Mouse (Mus musculus): Measurements from ENCODE around the gene Tbl3.
A peak's percentile ranks its signal among the peaks of the same experiment; 100 is the strongest.
"Not testable (repeated sequence)": the region's sequence is repeated elsewhere in the genome, so short reads cannot be mapped to it uniquely, and the experiment has no call there.

Tbl3 gene

DNA sequence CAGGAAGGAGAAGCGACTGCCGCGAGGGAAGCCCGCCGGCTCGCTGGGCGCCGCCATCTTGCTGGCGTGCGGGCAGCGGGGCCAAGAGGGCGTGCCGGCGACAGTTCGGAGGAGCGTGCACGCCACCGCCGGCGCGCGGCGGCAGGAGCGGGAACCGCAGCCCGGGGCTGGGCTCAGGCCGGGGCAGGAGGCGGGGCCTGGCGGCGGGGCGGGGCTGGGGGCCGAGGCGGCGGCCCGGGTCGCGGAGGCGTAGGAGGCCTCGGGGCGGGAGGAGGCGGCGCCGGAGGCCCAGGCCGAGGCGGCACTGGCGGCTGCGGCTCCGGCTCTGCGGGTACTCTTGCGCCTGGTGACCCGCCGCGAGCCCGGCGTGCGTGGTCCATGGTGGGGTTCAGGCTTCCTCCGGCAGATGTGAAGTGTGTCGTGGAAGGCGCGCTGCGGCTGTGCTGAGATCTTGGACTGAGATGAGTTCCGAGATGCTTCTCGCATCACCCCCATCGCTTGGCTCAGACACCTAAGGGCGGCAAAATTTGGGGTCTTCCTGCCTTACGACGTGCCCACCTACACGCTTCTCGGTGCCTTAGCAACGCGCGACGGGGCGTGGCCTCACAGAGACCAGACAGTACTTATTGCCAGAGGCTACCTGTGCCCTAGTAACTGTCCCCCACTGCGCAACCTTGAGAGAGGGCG lies 11.3 kb downstream of the Tbl3 start, which contains the start of the genes Gfer and Noxo1:
Gene Gfer, minus strand, starts transcription at position 146 of the 687 bp plus-strand sequence.
Gene Noxo1, plus strand, starts transcription at position 224 of the 687 bp plus-strand sequence.
- DNase-seq (ENCODE audit: low spot score in 2 of 2), result peak; percentile 82 to 90

GRCm38 (mm10) chr17:24695326-24696010 lies 12.0 kb downstream of the Tbl3 start:
- DNase-seq (ENCODE audit: low spot score in 2 of 2), result no peak

DNA sequence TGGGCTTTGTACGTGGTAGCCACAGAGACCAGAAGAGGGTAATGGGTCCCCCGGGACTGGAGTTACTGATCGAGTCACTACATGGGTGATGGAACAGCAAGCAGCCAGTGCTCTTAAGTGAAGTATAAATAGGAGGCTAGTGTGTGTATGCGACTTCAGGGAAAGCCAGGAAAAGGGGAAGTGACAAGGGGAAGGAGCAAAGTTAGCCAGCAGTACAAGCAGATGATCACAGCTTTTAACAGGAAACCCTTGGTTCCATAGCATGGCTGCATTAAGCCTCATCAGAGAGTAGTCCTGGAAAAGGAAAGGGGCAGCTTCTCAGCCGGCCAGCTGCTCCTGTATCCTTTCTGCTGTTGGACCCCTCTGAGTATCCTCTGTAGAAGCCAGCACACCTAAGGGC lies 15.1 kb downstream of the Tbl3 start:
- DNase-seq (ENCODE audit: low spot score in 2 of 2), result no peak

- DNase-seq (ENCODE audit: low spot score in 2 of 2), result peak in 1 of 2 experiments; percentile 23
Measured at GRCm38 (mm10) chr17:24689251-24690081, 18.0 kb downstream of the Tbl3 start, which contains the start of gene Syngr3. Gene Syngr3, minus strand, starts transcription at chr17:24689955.

GRCm38 (mm10) chr17:24687599-24687998 lies 19.9 kb downstream of the Tbl3 start:
- DNase-seq (ENCODE audit: low spot score in 2 of 2), result no peak

- peak; percentile 46 to 76 for DNase-seq (ENCODE audit: low spot score in 2 of 2)
Measured at GRCm38 (mm10) chr17:24687146-24687595, 20.3 kb downstream of the Tbl3 start.

GRCm38 (mm10) chr17:24686514-24686913 lies 20.9 kb downstream of the Tbl3 start:
- peak in 1 of 2 experiments; percentile 82 for DNase-seq (ENCODE audit: low spot score in 2 of 2)

GRCm38 (mm10) chr17:24677500-24678080 lies 29.9 kb downstream of the Tbl3 start:
- DNase-seq (ENCODE audit: low spot score in 2 of 2), result no peak

- DNase-seq (ENCODE audit: low spot score in 2 of 2), result no peak
Measured at GRCm38 (mm10) chr17:24676877-24677276, 30.6 kb downstream of the Tbl3 start.

GRCm38 (mm10) chr17:24676187-24676586 lies 31.3 kb downstream of the Tbl3 start:
- DNase-seq (ENCODE audit: low spot score in 2 of 2), result peak; percentile 70 to 87

DNA sequence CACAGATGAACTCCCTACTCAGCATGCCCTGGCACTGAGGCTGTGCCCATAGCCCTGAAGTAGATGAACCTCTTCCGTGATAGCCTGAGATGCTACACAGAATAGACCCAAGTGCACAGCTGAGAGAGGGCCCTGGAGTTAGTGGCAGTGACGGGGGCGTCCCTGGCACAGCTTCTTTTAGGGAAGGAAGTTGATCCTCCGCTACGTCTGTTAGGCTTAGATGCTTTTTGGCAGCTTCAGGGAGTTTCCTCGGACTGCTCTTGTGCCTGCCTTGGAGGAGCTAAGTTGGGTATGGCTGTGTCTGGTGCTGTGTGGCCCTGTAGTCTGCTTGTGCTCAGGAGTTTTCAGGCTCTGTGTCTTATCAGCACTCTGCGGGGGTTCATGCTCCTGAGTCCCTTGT lies 33.2 kb downstream of the Tbl3 start:
- DNase-seq (ENCODE audit: low spot score in 2 of 2), result no peak

DNA sequence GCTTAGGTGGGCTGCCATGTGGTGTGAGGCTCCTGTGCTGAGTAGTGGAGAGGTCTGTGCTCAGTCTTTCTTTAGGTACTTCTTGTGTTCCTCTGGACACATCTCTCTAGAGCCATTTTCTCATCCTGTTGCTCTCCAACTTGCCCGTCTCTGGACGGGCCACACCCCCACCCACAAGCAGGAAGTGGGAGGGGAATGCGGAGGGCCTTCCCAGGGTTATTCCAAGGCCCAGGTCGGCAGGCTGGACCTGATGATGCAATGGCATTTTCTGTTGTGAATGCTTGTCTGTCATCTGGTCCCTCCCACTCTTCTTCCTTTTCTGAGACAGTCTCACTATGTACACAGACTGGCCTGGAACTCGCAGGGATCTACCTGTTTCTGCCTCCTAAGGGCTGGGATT lies 35.3 kb downstream of the Tbl3 start:
- DNase-seq (ENCODE audit: low spot score in 2 of 2), result no peak

GRCm38 (mm10) chr17:24671346-24671745 lies 36.1 kb downstream of the Tbl3 start:
- no peak for DNase-seq (ENCODE audit: low spot score in 2 of 2)

GRCm38 (mm10) chr17:24670246-24670844 lies 37.1 kb downstream of the Tbl3 start:
- no peak for DNase-seq (ENCODE audit: low spot score in 2 of 2)

DNA sequence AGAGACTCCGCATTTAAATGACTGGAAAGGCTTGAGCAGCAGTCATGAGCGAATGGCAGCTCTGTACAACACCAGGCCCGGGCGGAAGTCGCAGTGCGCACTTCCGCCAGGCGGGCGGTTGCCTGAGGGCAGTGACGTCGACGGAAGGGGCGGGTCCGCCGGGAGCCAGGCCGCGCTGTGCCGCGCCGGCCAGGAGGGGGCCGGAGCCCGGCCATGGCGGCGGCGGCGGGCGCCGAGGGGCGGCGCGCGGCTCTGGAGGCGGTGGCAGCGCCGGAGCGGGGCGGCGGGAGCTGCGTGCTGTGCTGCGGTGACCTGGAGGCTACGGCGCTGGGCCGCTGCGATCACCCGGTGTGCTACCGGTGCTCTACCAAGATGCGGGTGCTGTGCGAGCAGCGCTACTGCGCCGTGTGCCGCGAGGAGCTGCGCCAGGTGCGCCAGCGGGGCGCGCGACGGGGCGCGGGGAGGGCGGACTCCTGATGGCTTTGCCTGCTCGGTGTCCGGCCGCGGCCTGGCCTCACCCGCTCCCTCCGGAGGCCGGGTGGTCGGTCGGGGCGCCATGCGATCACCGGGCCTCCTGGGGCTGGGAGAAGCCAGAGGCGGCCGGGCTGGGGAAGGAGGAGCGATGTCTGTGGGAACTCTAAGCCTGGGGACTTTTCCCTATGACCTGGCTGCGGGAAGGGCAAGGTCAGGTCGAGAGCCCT lies 37.8 kb downstream of the Tbl3 start, which contains the start of gene Zfp598:
Gene Zfp598, plus strand, starts transcription at position 143 of the 701 bp plus-strand sequence.
- DNase-seq (ENCODE audit: low spot score in 2 of 2), result peak; percentile 96 to 99

DNA sequence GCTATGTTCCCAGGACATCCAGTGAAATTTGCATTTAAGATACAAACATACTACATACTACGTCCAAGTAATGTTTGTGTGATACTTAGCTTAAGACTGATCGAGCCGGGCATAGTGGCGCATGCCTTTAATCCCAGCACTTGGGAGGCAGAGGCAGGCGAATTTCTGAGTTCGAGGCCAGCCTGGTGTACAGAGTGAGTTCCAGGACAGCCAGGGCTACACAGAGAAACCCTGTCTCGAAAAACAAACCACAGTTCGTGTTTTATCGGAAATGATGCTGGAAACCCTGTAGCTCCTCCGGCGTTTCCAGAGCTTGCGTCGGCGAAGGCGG lies 38.3 kb downstream of the Tbl3 start:
- not testable (repeated sequence) for DNase-seq (ENCODE audit: low spot score in 2 of 2)

GRCm38 (mm10) chr17:24667416-24667815 lies 40.0 kb downstream of the Tbl3 start:
- DNase-seq (ENCODE audit: low spot score in 2 of 2), result peak in 1 of 2 experiments; percentile 77

DNA sequence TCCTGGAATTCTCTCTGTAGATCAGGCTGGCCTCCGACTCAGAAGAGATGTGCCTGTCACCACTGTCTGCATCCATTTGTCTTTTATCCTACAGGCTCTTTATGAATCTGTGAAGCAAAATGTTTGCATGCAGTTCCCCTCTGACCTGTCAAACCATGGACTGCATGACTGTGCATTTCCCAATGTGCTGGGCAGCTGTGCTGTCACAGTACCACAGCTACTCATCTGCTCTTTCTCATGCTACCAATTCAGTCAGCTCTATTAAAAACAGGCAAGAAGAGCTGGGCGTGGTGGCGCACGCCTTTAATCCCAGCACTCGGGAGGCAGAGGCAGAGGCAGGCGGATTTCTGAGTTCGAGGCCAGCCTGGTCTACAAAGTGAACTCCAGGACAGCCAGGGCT lies 40.4 kb downstream of the Tbl3 start:
- not testable (repeated sequence) for DNase-seq (ENCODE audit: low spot score in 2 of 2)

GRCm38 (mm10) chr17:24658017-24658758 lies 49.3 kb downstream of the Tbl3 start, which contains the start of gene Npw:
Gene Npw, minus strand, starts transcription at chr17:24658457.
- peak in 1 of 2 experiments; percentile 41 for DNase-seq (ENCODE audit: low spot score in 2 of 2)

DNA sequence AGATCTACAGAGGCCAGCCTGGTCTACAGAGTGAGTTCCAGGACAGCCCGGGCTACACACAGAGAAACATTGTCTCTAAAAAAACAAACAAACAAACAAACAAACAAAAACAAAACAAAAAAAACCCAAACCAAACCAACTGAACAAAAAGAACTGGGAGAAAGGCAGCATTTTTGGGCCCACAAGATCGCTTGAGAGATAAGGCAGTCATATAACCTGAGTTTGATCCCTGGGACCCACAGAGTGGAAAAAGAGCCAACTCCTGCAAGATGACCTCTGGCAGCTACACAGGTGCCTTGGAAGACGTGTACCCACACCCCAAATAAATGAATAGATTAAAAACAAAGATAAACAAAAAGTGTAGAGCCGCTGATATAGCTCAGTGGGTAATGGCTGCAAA lies 52.5 kb downstream of the Tbl3 start:
- DNase-seq (ENCODE audit: low spot score in 2 of 2), result no peak
